Mouse (Mus musculus) liver, embryonic 11.5 days (tissue): ENCODE measurements around the gene Mrm2. TPM values are rescaled to one million over a fixed set of nuclear protein-coding genes. Genes with fewer than 3 reads are reported as not detected.
A peak's percentile ranks its signal among the peaks of the same experiment; 100 is the strongest.
"Not testable (repeated sequence)": the region's sequence is repeated elsewhere in the genome, so short reads cannot be mapped to it uniquely, and the experiment has no call there.

Experiments used
- ATAC-seq: fragments of 200-750 bp; cut with Nextera tagmentation; replicated peaks from 2 replicates; pipeline ENCODE4 v1.8.0; 2017; ENCODE audit warnings: moderate number of reproducible peaks, mild to moderate bottlenecking, moderate TSS enrichment, moderate library complexity; ENCODE audit not compliant: low FRiP score
- DNase-seq: peaks from one replicate; pipeline ENCODE4 v3.0.0-alpha.2; 2017; ENCODE audit warnings: low spot score
- H3K27ac ChIP-seq: fragments of 300-500 bp; sonication (generic); 2 replicates; pipeline ENCODE4 v1.5.1; 2014; ENCODE audit warnings: mild to moderate bottlenecking, low read depth, low read length, control low read depth
- H3K27me3 ChIP-seq: fragments of 300-500 bp; sonication (generic); replicated peaks from 2 replicates; pipeline ENCODE4 v1.6.1; 2014; ENCODE audit warnings: low read length, mixed read lengths; ENCODE audit not compliant: control insufficient read depth, insufficient read depth
- H3K36me3 ChIP-seq: fragments of 300-500 bp; sonication (generic); 2 replicates; pipeline ENCODE4 v1.6.1; 2014; ENCODE audit warnings: mild to moderate bottlenecking, low read length, moderate library complexity, mixed read lengths; ENCODE audit not compliant: control insufficient read depth, insufficient read depth
- H3K4me1 ChIP-seq: fragments of 300-500 bp; sonication (generic); replicated peaks from 2 replicates; pipeline ENCODE4 v1.6.1; 2014; ENCODE audit warnings: low read length, mixed read lengths; ENCODE audit not compliant: control insufficient read depth, insufficient read depth
- H3K4me2 ChIP-seq: fragments of 300-500 bp; sonication (generic); 2 replicates; pipeline ENCODE4 v1.6.1; 2014; ENCODE audit warnings: mild to moderate bottlenecking, control low read depth, moderate library complexity
- H3K4me3 ChIP-seq: fragments of 300-500 bp; sonication (generic); 2 replicates; pipeline ENCODE4 v1.5.1; 2014; ENCODE audit warnings: low read depth, low read length, control low read depth
- H3K9ac ChIP-seq: fragments of 300-500 bp; sonication (generic); 2 replicates; pipeline ENCODE4 v1.6.1; 2014; ENCODE audit warnings: low read depth, low read length, control low read depth
- H3K9me3 ChIP-seq: fragments of 300-500 bp; sonication (generic); 2 replicates; pipeline ENCODE4 v1.6.1; 2016; ENCODE audit warnings: low read length, inconsistent platforms, mixed read lengths; ENCODE audit not compliant: control insufficient read depth
- WGBS: fragments of 180-500 bp; shearing (Covaris S2); extraction: QIAGEN DNeasy Blood & Tissue Kit; methylation state at CpG from one replicate; pipeline ENCODE4 v1.1.7; 2014; 5-methylcytosine and 5-hydroxymethylcytosine counted together
- polyA plus RNA-seq: library from polyadenylated mRNA; unstranded; fragments of >200 nt; fragmentation: Nextera tagmentation; extraction: Ambion mirVana; gene quantifications from 2 replicates; pipeline ENCODE4 v1.2.1, GENCODE M21; 2014

Gene Mrm2
- polyA plus RNA-seq, 1 experiment from 2014 or later, result 20.2 TPM

DNA sequence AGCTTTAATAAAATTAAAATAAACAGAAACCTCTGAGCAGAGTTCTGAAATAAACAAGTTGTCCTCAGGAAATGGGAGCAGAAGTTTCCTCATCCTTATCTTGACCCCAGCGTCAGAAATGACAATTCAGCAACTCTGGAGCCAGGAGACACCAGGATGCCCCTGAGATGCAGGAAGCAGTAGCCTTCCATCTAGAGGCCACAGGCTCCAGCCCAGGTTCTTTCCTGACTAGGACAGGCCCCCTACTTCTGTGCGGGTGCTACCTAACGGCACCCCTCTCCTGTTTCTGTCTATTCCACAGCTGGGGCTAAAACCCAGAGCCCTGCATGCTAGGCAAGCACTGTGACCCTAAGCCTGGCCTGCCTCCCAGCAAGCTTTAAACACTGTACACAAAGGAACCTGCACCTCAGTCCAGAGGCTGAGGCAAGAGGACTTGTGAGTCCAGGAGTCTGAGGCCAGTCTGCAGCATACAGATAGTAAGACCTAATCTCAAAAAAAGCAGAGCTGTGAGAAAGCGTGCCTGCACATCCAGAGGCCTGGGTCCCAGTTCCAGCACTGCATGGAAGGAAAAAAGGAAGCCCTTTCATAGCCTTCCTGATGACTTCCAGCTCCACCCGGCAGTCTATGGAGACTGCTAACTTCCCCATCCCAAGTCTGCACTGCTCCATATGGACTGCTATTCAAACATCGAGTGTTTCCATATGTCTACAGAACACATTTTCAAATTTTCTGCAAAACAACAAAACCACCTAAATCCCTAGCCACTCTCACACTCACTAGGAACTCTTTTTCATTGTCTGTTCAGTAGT lies 39.0 kb upstream of the Mrm2 start:
- WGBS, result 42% methylated on average over 6 of the region's 6 CpGs
- Histone ChIP-seq H3K9ac (no peak overlapping the region), H3K9me3 (no peaks in the 10 kb centered on the region), H3K4me3 (no peak overlapping the region), H3K36me3 (no peaks in the 10 kb centered on the region), H3K4me1 (peaks cover 30% of the 10 kb centered on the region), H3K27me3 (no peaks in the 10 kb centered on the region), H3K27ac (peak overlapping the region; percentile 74), H3K4me2 (peak overlapping the region; percentile 28)
- no peak for DNase-seq
- ATAC-seq, result peak; percentile 56; the same call in 1 of the 2 replicates

DNA sequence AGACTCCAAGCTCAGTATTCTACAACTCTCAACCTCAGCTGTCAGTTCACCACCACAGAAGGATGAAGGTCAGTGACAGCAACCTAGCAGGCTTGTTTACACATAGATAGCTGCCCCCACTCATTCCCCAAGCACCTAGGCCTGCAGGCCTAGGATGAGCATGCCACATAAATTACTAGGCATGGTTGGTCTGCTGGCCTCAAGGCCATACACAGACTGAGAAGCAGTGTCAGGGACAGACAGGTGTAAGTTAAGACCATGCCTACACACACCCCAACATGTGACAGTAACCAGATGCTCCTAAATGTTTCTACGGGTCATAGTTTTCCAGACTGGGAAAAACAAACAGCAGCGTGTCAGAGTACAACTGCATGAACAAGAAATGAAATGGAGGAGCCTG lies 37.8 kb upstream of the Mrm2 start:
- ATAC-seq (no peak), DNase-seq (no peak)
- Histone ChIP-seq H3K36me3 (no peaks in the 10 kb centered on the region), H3K4me1 (peaks cover 30% of the 10 kb centered on the region), H3K4me2 (no peak overlapping the region), H3K4me3 (no peak overlapping the region), H3K9me3 (no peaks in the 10 kb centered on the region), H3K27me3 (no peaks in the 10 kb centered on the region), H3K27ac (peak overlapping the region; percentile 74; the same call in 1 of the 2 replicates), H3K9ac (no peak overlapping the region)
- WGBS, result 78% methylated on average over 2 of the region's 2 CpGs

DNA sequence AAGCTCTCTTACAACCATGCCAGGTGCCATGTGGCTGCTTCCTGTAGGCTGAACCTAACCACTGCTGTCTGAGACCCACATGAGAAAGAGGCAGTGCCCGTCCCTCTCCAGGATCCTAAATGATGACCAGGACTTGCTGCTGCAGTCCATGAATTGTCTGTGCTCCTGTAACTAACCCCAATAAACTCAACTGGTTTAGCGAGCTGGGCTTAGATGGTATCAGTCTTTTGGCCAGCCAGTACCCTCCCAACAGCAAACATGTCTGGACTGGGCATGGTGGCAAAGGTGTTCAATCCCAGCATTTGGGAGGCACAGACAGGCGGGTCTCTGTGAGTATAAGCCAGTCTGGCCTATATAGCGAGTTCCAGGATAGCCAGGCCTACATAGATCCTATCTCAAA lies 37.2 kb upstream of the Mrm2 start:
- Histone ChIP-seq H3K4me3 (no peak overlapping the region), H3K4me2 (no peak overlapping the region), H3K27me3 (no peaks in the 10 kb centered on the region), H3K27ac (no peak overlapping the region), H3K9ac (no peak overlapping the region), H3K4me1 (peaks cover 30% of the 10 kb centered on the region), H3K9me3 (no peaks in the 10 kb centered on the region), H3K36me3 (no peaks in the 10 kb centered on the region)
- ATAC-seq (no peak), DNase-seq (no peak)
- WGBS, result 88% methylated on average over 4 of the region's 4 CpGs

DNA sequence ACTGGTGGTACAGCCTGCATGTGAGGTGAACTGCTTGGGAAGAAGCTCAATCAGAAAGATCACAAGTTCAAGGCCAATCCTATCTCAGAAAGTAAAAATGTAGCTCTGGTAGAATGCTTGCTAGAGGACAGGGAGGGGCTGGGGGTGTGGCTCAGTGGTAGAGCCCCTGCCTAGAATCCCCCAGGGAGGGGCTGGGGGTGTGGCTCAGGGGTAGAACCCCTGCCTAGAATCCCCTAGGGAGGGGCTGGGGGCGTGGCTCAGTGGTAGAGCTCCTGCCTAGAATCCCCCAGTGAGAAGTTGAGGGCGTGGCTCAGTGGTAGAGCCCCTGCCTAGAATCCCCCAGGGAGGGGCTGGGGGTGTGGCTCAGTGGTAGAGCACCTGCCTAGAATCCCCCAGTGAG lies 36.4 kb upstream of the Mrm2 start:
- not testable (repeated sequence) for H3K4me2 ChIP-seq, DNase-seq, H3K27ac ChIP-seq, H3K27me3 ChIP-seq, H3K4me3 ChIP-seq, ATAC-seq, H3K9ac ChIP-seq, H3K36me3 ChIP-seq, H3K9me3 ChIP-seq
- WGBS, result 79% methylated on average over 2 of the region's 2 CpGs
- H3K4me1 ChIP-seq, result peaks cover 30% of the 10 kb centered on the region

DNA sequence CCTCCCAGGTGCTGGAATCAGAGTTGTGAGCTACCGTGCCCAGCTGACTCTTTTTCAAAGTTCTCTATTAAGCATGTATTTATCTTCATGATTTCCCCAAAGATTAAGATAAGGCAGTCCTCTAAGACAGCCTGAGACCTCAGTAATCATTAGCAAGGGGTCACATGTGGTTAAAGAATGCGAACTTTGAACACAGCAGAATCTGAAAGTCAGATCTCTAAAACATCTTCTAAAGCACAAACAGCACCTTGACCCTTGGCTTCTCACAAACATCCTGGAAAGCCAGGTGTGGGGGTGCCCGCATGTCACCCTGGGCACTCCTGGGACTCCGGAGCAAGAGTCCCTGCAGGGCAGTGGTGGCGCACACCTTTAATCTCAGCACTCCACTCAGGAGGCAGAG lies 32.7 kb upstream of the Mrm2 start:
- H3K27ac ChIP-seq, result no peak overlapping the region
- 0 out of 2 replicates have a peak, but pooled peaks cover 5% of the 10 kb centered on the region for H3K4me1 ChIP-seq
- DNase-seq, result no peak
- no peak overlapping the region for H3K9ac ChIP-seq
- H3K27me3 ChIP-seq, result no peaks in the 10 kb centered on the region
- H3K4me2 ChIP-seq, result no peak overlapping the region
- 88% methylated on average over 5 of the region's 5 CpGs for WGBS
- H3K9me3 ChIP-seq, result no peaks in the 10 kb centered on the region
- H3K4me3 ChIP-seq, result no peak overlapping the region
- ATAC-seq, result no peak
- H3K36me3 ChIP-seq, result peaks cover under 1% of the 10 kb centered on the region; the same call in 1 of the 2 replicates

DNA sequence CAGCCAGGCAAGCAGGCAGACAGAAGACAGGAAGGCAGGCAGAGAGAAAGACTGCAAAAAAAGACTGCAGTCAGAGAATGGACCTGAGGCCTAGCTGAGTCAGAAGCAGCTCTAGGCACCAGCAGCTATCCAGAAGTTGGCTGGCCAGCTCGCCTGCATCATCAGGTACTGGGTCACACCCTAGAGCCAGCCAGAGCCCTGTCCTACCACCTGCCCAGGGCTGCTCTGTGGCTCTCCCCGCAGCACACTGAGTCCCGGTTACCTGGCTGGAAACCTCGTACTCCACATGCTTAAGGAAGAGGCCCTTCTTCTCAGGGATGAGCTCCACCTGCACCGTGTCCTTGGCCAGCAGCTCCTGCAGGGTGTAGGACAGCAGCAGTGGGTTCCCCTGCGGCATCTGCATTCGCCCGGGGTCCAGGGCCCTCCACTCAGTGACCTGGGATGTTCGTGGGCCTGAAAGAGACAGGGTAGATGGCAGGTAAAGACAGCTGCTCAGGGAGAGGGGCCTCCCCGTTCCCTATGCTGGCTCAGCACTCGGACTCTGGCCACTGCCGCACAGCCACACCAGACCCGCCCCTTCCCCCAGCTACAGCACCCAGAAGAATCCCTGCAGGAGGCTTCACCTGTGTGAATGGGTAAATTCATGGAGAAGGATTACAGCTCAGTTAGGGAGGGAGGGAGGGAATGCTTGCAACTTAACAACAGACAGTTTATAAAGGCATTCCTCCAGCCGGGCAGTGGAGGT lies 28.4 kb upstream of the Mrm2 start:
- ATAC-seq, result no peak
- 79% methylated on average over 14 of the region's 14 CpGs for WGBS
- no peak overlapping the region for H3K4me3 ChIP-seq
- H3K27ac ChIP-seq, result no peak overlapping the region
- no peaks in the 10 kb centered on the region for H3K4me1 ChIP-seq
- H3K36me3 ChIP-seq, result peaks cover 16% of the 10 kb centered on the region; the same call in 1 of the 2 replicates
- no peaks in the 10 kb centered on the region for H3K9me3 ChIP-seq
- no peaks in the 10 kb centered on the region for H3K27me3 ChIP-seq
- H3K4me2 ChIP-seq, result no peak overlapping the region
- H3K9ac ChIP-seq, result no peak overlapping the region
- no peak for DNase-seq

DNA sequence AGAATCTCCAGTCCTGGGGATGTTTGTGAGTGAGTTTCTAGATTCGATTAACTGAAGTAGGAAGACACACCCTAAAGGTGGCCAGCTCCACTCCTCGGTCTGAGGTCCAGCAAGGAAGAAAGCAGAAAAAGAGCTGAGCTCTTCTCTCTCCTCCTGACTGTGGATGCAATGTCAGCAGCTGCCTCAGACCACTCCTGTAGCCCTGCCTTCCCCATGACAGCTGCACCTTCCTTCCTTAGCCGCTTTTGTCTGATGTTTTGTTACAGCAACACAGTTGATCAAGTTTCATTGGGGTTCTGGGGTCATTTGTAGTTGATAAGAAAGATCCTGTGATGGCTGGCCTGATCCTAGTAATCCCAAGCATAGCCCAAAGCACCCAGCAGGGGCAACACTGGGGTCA lies 25.8 kb upstream of the Mrm2 start:
- ATAC-seq (no peak), DNase-seq (no peak)
- H3K4me1 ChIP-seq, result no peaks in the 10 kb centered on the region
- no peak overlapping the region for H3K27ac ChIP-seq
- H3K36me3 ChIP-seq, result peaks cover 35% of the 10 kb centered on the region
- WGBS, result 85% methylated on average over 3 of the region's 3 CpGs
- no peak overlapping the region for H3K9ac ChIP-seq
- H3K9me3 ChIP-seq, result no peaks in the 10 kb centered on the region
- H3K4me2 ChIP-seq, result no peak overlapping the region
- H3K27me3 ChIP-seq, result no peaks in the 10 kb centered on the region
- H3K4me3 ChIP-seq, result no peak overlapping the region

DNA sequence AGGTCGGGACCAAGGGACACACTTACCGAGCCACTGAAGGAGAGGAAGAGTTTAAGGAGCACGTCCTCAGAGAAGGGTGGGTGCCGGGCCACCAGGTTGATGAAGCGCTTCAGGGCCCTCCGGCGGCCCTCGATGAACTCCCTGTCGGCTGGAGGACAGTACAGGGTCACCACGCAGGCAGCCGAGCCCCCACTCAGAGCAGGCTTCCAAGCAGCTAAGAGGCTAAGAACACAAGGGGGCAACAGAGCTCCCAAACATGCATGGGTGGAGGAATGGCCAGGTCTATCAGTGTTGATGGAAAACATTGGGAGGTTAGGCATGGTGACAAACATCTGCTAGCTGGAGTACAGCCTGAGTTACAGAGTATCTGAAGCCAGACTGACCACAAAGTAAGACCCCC lies 24.2 kb upstream of the Mrm2 start:
- peaks cover 42% of the 10 kb centered on the region for H3K36me3 ChIP-seq
- ATAC-seq (no peak), DNase-seq (no peak)
- no peaks in the 10 kb centered on the region for H3K9me3 ChIP-seq
- no peaks in the 10 kb centered on the region for H3K4me1 ChIP-seq
- no peaks in the 10 kb centered on the region for H3K27me3 ChIP-seq
- WGBS, result 87% methylated on average over 11 of the region's 11 CpGs
- no peak overlapping the region for H3K4me3 ChIP-seq
- H3K4me2 ChIP-seq, result no peak overlapping the region
- no peak overlapping the region for H3K27ac ChIP-seq
- no peak overlapping the region for H3K9ac ChIP-seq
